Mouse (Mus musculus) heart, adult 2 months (tissue): ENCODE measurements at regions not wholly inside any gene's neighbourhood (a gene's known extent, or its start where the extent isn't known, plus 50 kb on each side); places are given as distances from the start of the nearest gene placed in this dataset.
A peak's percentile ranks its signal among the peaks of the same experiment; 100 is the strongest.

Experiments
- DNase-seq, 2 experiments: peaks; one replicate each; pipeline ENCODE4 v3.0.0; 2021
- H3K27ac ChIP-seq: fragments of 200-600 bp; 2 replicates; pipeline ENCODE4 v1.8.1; 2022
- H3K27me3 ChIP-seq: fragments of 200-500 bp; 2 replicates; pipeline ENCODE4 v1.6.1; 2012; ENCODE audit warnings: mild to moderate bottlenecking, low read length, inconsistent platforms, mixed read lengths; ENCODE audit not compliant: control insufficient read depth, insufficient read depth
- H3K36me3 ChIP-seq: fragments of 200-500 bp; 2 replicates; pipeline ENCODE4 v1.6.1; 2012; ENCODE audit warnings: low read length, inconsistent platforms; ENCODE audit not compliant: control insufficient read depth, insufficient read depth
- H3K4me1 ChIP-seq: fragments of 200-500 bp; 2 replicates; pipeline ENCODE4 v1.6.1; 2011; ENCODE audit warnings: low read length; ENCODE audit not compliant: control insufficient read depth, insufficient read depth
- H3K4me3 ChIP-seq: fragments of 200-600 bp; 2 replicates; pipeline ENCODE4 v1.8.1; 2022
- H3K79me2 ChIP-seq: fragments of 200-500 bp; replicated peaks from 2 replicates; pipeline ENCODE4 v1.6.1; 2012; ENCODE audit warnings: mild to moderate bottlenecking, inconsistent platforms, low read length, moderate library complexity, mixed read lengths; ENCODE audit not compliant: control insufficient read depth, insufficient read depth
- H3K9ac ChIP-seq: fragments of 200-500 bp; 2 replicates; pipeline ENCODE4 v1.6.1; 2012; ENCODE audit warnings: low read depth, mild to moderate bottlenecking, control low read depth, inconsistent platforms, low read length, mixed read lengths
- CTCF ChIP-seq: fragments of 200-600 bp; IDR thresholded peaks from 2 replicates; pipeline ENCODE4 v1.8.1; 2022; ENCODE audit warnings: antibody characterized with exemption, mild to moderate bottlenecking, moderate library complexity
- EP300 ChIP-seq: fragments of 200-500 bp; IDR thresholded peaks from 2 replicates; pipeline ENCODE4 v1.6.1; 2011; ENCODE audit warnings: low read depth, low read length, control low read depth; ENCODE audit not compliant: insufficient read depth
- POLR2A ChIP-seq: fragments of 200-500 bp; IDR thresholded peaks from 2 replicates; pipeline ENCODE4 v1.6.1; 2011; ENCODE audit warnings: mild to moderate bottlenecking, low read depth, low read length, control low read depth; ENCODE audit not compliant: insufficient read depth
- WGBS: fragments of 180-500 bp; shearing (Covaris S2); methylation state at CpG from one replicate; pipeline ENCODE4 v1.1.7; 2018; 5-methylcytosine and 5-hydroxymethylcytosine counted together
- intact Hi-C: fragments of 180-260 bp; cut with DNase I; formaldehyde crosslinking; loops from one replicate; pipeline ENCODE4 v1.15.1; 2025

GRCm38 (mm10) chr7:70280643-70281380 lies 85.7 kb downstream of the Nr2f2 start:
- Histone ChIP-seq H3K27me3 (peaks cover 16% of the 10 kb centered on the region), H3K9ac (no peak overlapping the region), H3K36me3 (no peaks in the 10 kb centered on the region), H3K79me2 (no peaks in the 10 kb centered on the region), H3K4me1 (no peaks in the 10 kb centered on the region), H3K27ac (no peak overlapping the region), H3K4me3 (peak overlapping the region; percentile 18; the same call in 1 of the 2 replicates)
- intact Hi-C loops = no loop called here
- 3% methylated on average over 42 of the region's 42 CpGs for WGBS
- TF ChIP-seq EP300 (no peak), POLR2A (no peak), CTCF (no peak)
- DNase-seq = peak; percentile 9 to 24

- peak; percentile 4 to 22 for DNase-seq
- Histone ChIP-seq H3K27me3 (peaks cover 12% of the 10 kb centered on the region), H3K9ac (no peak overlapping the region), H3K4me1 (no peaks in the 10 kb centered on the region), H3K36me3 (no peaks in the 10 kb centered on the region), H3K27ac (no peak overlapping the region), H3K79me2 (no peaks in the 10 kb centered on the region), H3K4me3 (peak overlapping the region; percentile 18; the same call in 1 of the 2 replicates)
- TF ChIP-seq EP300 = no peak
- no peak for TF ChIP-seq CTCF
- WGBS = 3% methylated on average over 31 of the region's 31 CpGs
- intact Hi-C loops = loop anchor here (2.0 kb wide), 1 partner anchor 45 kb away; no protein-coding TSS in a partner anchor
Measured at GRCm38 (mm10) chr7:70279927-70280642, 86.5 kb downstream of the Nr2f2 start.

GRCm38 (mm10) chr7:70279101-70279500 lies 87.4 kb downstream of the Nr2f2 start:
- no peaks in the 10 kb centered on the region for H3K36me3 ChIP-seq
- TF ChIP-seq EP300 = no peak
- no peak for TF ChIP-seq CTCF
- no peak for TF ChIP-seq POLR2A
- no peaks in the 10 kb centered on the region for H3K4me1 ChIP-seq
- no peaks in the 10 kb centered on the region for H3K79me2 ChIP-seq
- H3K27me3 ChIP-seq = peaks cover 12% of the 10 kb centered on the region
- intact Hi-C loops = loop anchor here (2.0 kb wide), 1 partner anchor 46 kb away; no protein-coding TSS in a partner anchor
- H3K9ac ChIP-seq = no peak overlapping the region
- WGBS = 23% methylated on average over 3 of the region's 3 CpGs
- no peak for DNase-seq
- H3K27ac ChIP-seq = no peak overlapping the region
- H3K4me3 ChIP-seq = no peak overlapping the region

- Histone ChIP-seq H3K4me1 (no peaks in the 10 kb centered on the region), H3K27me3 (peaks cover 7% of the 10 kb centered on the region), H3K36me3 (no peaks in the 10 kb centered on the region), H3K4me3 (no peak overlapping the region), H3K27ac (no peak overlapping the region), H3K79me2 (no peaks in the 10 kb centered on the region), H3K9ac (no peak overlapping the region)
- WGBS = 45% methylated on average over 2 of the region's 2 CpGs
- intact Hi-C loops = no loop called here
- TF ChIP-seq POLR2A (no peak), EP300 (no peak), CTCF (no peak)
- DNase-seq = no peak
Measured at GRCm38 (mm10) chr7:70276078-70276477, 90.5 kb downstream of the Nr2f2 start.

- Histone ChIP-seq H3K4me3 (no peak overlapping the region), H3K79me2 (no peaks in the 10 kb centered on the region), H3K9ac (no peak overlapping the region), H3K4me1 (no peaks in the 10 kb centered on the region), H3K27me3 (no peaks in the 10 kb centered on the region), H3K27ac (no peak overlapping the region), H3K36me3 (no peaks in the 10 kb centered on the region)
- intact Hi-C loops = no loop called here
- no peak for DNase-seq
- WGBS = 24% methylated on average over 2 of the region's 2 CpGs
- TF ChIP-seq CTCF = no peak
- no peak for TF ChIP-seq EP300
- TF ChIP-seq POLR2A = no peak
Measured at GRCm38 (mm10) chr7:70274312-70274711, 92.2 kb downstream of the Nr2f2 start.

GRCm38 (mm10) chr7:70267075-70267474 lies 99.5 kb downstream of the Nr2f2 start:
- intact Hi-C loops = no loop called here
- H3K27me3 ChIP-seq = no peaks in the 10 kb centered on the region
- DNase-seq = peak; percentile 30 to 66
- 22% methylated on average over 4 of the region's 4 CpGs for WGBS
- no peaks in the 10 kb centered on the region for H3K36me3 ChIP-seq
- no peaks in the 10 kb centered on the region for H3K79me2 ChIP-seq
- no peaks in the 10 kb centered on the region for H3K4me1 ChIP-seq
- H3K27ac ChIP-seq = no peak overlapping the region
- no peak overlapping the region for H3K9ac ChIP-seq
- TF ChIP-seq POLR2A (no peak), CTCF (no peak), EP300 (peak; percentile 44; the same call in 1 of the 2 replicates)
- H3K4me3 ChIP-seq = no peak overlapping the region
